Mouse (Mus musculus): Measurements from ENCODE around the gene Slc51a. TPM values are rescaled to one million over a fixed set of nuclear protein-coding genes. Genes with fewer than 3 reads are reported as not detected.

The Slc51a gene
- total RNA-seq, 1 experiment from 2014 or later, result 0.25 TPM

DNA sequence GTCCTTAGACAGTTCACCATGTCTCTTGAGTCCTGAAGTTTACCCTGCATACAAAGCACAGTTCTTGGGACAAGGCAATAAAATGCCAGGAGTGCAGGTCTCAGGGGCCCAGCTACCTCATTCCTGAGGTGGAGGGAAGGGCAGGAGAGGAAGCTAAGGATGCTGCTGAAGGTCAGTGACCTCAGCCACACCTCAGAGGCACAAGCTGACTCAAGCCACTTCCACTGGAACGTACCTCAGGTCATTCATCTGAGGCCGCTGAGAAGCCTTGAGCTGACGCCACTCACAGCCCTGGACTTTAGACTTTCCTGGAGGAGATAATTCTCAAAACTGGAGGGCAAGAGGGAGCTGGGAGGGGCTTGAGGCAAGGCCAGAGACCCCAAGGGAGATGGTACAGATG lies 1.3 kb upstream of the Slc51a start:
- ATAC-seq (replicated peaks in 1 of 2; ENCODE audit: insufficient read depth in 1 of 2, low FRiP score in 2 of 2, low TSS enrichment in 1 of 2, low read depth in 1 of 2, poor library complexity in 2 of 2, severe bottlenecking in 2 of 2), result no peak

DNA sequence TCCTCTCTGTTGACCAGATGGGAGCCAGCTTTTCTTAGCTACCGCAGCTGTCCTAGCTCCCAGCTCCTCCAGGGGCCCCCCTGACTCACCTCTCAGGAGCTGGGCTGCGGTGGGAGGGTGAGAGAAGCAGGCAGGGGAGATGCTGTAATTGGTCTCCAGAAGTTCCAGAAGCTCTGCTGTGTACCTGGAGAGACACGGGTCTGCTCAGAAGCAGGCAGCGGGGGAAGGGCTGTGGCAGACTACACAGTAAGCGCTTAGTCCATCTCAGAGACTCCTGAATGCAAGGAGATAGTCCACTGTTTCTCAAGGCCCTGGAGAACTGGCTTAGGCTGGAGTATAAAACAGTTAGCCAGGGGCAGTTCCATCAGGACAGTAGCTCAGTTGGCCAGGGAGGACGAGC lies 1.6 kb downstream of the Slc51a start:
- ATAC-seq (replicated peaks in 1 of 2; ENCODE audit: insufficient read depth in 1 of 2, low FRiP score in 2 of 2, low TSS enrichment in 1 of 2, low read depth in 1 of 2, poor library complexity in 2 of 2, severe bottlenecking in 2 of 2), result no peak

DNA sequence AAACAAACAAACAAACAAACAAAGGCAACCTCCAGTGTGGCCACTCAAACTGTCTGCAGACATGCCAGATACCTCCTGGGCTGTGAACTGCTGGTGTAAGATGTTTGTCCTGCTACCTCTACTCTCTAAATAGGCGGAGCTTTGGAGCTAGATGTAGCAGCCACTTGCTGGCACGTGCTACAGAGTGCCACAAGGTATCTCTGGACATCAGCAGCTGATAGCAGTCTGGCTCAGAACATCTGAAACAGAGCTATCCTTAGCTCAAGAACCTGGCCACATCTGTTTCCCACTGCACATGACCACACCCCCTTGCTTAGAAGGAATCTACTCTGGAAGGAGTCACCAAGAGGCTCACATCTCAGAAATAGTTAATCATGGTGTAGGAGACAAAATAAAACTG lies 2.5 kb downstream of the Slc51a start:
- ATAC-seq (replicated peaks in 1 of 2; ENCODE audit: insufficient read depth in 1 of 2, low FRiP score in 2 of 2, low TSS enrichment in 1 of 2, low read depth in 1 of 2, poor library complexity in 2 of 2, severe bottlenecking in 2 of 2), result no peak

DNA sequence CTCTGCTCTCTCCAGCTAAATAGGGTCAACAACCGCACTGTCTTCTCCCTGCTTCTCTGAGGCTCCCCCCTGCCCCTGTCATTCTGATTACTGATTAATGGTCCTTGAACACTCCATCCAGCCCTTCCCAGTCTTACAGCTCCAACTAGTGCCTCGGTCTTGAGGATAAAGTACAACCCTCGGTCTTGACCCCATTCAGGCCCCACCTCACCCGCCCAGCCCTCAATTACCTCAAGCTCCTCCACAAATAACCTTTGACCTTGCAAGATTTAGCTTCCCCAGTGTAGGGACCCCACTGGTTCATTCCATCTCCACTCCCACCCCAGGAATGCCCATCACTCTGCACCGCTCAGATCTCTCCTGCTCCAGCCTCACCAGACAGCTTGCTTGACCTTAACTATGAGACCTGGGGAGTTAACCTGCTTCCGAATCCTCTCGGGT lies 3.2 kb downstream of the Slc51a start:
- no peak for ATAC-seq (replicated peaks in 1 of 2; ENCODE audit: insufficient read depth in 1 of 2, low FRiP score in 2 of 2, low TSS enrichment in 1 of 2, low read depth in 1 of 2, poor library complexity in 2 of 2, severe bottlenecking in 2 of 2)

DNA sequence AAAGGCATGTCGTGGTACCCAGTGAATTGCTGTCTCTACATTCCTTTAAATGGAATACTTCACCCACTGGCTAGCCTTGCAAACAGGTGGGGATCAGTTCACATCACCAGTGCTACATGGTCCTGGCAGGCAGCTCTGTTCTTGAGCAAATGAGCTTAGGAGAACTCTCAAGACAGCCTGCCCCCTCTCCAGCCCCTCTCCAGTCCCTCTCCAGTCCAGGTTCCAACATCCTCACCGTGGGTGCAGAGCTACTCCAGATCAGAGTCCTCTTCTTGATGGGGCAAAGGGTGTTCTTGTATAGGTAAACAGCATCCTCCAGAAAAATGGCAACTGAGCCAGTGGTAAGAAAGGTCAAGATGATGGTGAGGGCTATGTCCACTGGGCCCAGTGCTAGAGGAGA lies 8.3 kb downstream of the Slc51a start:
- ATAC-seq (replicated peaks in 1 of 2; ENCODE audit: insufficient read depth in 1 of 2, low FRiP score in 2 of 2, low TSS enrichment in 1 of 2, low read depth in 1 of 2, poor library complexity in 2 of 2, severe bottlenecking in 2 of 2), result no peak

DNA sequence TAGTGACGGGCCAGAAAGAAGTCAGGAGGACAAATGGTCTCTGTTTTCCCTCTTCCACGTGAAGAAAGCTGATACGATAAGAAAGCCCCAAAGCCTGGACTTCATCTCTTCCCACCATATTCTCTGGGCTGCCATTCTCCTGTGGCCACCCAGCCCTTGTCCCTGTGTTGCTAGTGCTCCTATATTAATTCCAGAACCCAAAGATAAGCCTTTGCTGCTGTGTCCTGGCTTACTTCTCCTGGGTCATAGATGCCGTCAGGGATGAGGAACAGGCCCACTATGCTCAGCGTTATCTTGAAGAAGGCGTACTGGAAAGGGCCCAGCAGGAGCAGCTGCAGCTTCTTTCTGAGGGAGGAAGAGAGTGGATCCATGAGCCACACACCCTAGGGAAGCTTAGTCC lies 10.4 kb downstream of the Slc51a start:
- ATAC-seq (replicated peaks in 1 of 2; ENCODE audit: insufficient read depth in 1 of 2, low FRiP score in 2 of 2, low TSS enrichment in 1 of 2, low read depth in 1 of 2, poor library complexity in 2 of 2, severe bottlenecking in 2 of 2), result no peak

DNA sequence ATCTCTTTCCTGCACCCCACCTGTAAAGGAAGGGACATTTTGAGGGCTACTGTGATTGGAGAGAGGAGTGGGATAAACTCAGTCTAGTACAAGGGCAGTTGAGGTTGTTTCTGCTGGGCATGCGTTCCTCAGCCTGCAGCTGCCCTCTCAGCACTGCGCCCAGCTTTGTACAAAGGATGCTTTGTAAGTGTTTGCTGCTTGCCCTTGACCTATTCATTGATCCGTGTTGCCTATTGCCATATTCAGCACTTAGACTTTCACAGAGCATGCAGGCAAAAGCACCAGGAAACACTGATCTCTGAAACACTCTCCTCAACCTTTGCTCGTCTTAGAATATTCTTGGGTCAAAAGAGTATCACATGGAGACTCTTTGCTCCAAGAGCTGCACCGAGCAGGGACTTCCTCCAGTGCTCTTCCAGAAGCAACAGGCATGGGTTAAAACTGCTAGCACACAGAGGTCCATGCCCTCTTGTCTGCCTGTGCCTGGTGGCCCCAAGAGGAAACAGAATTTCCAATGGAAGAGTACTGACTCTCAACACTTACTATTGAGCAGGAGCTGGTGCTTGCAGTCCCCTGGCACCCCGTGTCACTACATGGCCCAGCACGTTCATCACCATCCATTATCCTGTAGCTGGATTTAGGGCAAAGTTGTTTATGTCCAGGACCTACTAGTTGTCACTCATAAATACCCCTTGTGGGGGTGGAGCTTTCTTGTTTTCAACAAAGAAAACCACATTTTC lies 15.2 kb downstream of the Slc51a start:
- no peak for ATAC-seq (replicated peaks in 1 of 2; ENCODE audit: insufficient read depth in 1 of 2, low FRiP score in 2 of 2, low TSS enrichment in 1 of 2, low read depth in 1 of 2, poor library complexity in 2 of 2, severe bottlenecking in 2 of 2)

DNA sequence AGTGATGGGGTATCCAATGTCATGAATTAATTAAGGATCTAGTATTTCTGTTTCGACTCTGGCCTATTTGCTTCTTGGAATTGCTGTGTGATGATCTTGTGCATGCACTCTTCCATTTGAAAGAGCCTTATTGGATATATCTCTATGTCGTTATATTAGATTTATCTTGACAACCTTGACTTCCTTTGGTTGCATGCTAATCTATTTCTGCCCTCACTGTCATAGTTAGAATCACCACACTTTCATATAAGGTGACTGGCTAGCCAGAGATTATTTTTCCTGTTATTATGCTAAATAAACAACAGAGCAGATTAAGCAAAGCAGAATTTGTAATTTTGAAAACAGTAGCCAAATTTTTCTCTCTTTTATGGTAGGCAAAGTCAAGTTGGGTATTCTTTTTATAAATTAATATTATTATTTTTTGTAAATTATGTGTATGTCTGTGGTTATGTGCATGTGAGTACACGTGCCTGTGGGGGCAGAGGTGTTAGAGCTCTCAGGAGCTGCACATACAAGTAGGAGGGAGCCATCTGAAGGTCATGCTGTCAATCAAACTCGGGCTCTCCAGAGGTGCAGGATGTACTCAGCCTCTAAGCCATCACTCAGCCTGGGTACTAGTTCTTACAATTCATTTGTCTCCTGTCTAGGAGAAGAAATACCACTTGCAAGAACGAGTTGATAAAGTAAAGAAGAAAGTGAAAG lies 18.1 kb downstream of the Slc51a start:
- ATAC-seq (replicated peaks in 1 of 2; ENCODE audit: insufficient read depth in 1 of 2, low FRiP score in 2 of 2, low TSS enrichment in 1 of 2, low read depth in 1 of 2, poor library complexity in 2 of 2, severe bottlenecking in 2 of 2), result no peak

DNA sequence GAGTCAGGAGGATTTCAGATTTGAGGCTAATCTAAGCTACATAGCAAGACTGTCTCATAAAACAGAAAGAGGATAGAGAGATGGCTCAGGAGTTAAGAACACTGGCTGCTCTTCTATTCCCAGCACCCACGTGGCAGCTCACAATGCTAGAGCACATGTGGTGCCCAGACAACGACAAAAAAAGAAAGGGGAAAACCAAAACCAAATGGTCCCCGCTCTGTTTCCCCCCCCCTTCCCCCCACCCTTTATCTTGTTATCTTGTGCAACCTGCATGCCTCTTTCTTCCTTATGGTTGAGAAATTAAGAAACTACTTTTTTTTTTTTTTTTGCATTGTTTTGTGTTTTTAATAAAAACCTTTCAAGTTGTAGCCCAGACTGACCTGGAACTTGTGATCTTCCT lies 19.2 kb downstream of the Slc51a start:
- peak; percentile 49 to 56; a peak in 2 of 4 replicates for ATAC-seq (replicated peaks in 1 of 2; ENCODE audit: insufficient read depth in 1 of 2, low FRiP score in 2 of 2, low TSS enrichment in 1 of 2, low read depth in 1 of 2, poor library complexity in 2 of 2, severe bottlenecking in 2 of 2)

DNA sequence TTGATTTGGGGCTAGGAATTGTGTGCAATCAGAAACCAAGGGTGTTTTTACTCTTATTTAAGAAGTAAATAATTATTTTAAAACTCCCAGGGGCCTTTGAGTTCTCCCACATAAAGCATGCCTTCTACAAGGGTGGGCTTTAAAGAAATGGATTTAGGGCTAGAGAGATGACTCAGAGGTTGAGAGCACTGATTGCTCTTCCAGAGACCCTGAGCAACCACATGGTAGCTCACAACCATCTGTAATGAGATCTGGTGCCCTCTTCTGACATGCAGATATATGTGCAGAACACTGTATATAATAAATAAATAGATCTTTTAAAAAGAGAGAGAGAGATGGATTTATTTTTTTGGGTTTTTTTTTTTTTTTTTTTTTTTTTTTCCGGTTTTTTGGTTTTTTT lies 22.8 kb downstream of the Slc51a start:
- no peak for ATAC-seq (replicated peaks in 1 of 2; ENCODE audit: insufficient read depth in 1 of 2, low FRiP score in 2 of 2, low TSS enrichment in 1 of 2, low read depth in 1 of 2, poor library complexity in 2 of 2, severe bottlenecking in 2 of 2)

DNA sequence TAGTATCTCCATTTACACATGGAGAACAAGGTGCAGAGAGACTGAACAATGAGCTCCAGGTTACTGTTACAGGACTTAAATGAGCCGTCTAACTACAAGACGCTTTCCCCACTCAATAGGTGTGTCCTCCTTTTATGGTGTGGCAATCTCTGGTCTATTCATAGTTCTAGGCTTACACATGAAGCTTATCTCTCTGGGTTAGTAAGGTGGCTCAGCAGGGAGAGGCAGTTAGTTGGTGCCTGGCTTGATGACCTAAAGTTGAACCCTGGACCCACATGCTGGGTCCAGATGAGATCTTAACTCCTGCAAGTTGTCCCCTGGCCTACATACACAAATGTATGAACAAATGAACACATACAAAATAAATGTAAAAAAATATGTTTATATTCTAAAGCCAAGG lies 24.3 kb downstream of the Slc51a start:
- ATAC-seq (replicated peaks in 1 of 2; ENCODE audit: insufficient read depth in 1 of 2, low FRiP score in 2 of 2, low TSS enrichment in 1 of 2, low read depth in 1 of 2, poor library complexity in 2 of 2, severe bottlenecking in 2 of 2), result no peak

DNA sequence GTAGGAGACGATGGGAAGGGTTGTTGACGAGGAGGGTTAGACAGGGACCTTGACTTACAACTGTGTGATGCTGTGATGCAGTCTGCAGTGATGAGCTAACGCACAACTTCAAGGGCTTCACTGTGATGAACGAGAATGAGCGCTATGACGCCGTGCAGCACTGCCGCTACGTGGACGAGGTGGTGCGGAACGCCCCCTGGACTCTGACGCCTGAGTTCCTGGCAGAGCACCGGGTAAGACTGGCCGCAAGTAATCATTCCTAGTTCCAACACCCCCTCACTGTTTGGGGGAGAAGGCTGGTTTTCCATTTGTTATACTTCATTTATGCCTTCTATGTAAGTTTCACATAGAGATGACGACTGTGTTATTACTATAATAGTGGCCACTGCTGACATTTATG lies 24.7 kb downstream of the Slc51a start:
- ATAC-seq (replicated peaks in 1 of 2; ENCODE audit: insufficient read depth in 1 of 2, low FRiP score in 2 of 2, low TSS enrichment in 1 of 2, low read depth in 1 of 2, poor library complexity in 2 of 2, severe bottlenecking in 2 of 2), result no peak

DNA sequence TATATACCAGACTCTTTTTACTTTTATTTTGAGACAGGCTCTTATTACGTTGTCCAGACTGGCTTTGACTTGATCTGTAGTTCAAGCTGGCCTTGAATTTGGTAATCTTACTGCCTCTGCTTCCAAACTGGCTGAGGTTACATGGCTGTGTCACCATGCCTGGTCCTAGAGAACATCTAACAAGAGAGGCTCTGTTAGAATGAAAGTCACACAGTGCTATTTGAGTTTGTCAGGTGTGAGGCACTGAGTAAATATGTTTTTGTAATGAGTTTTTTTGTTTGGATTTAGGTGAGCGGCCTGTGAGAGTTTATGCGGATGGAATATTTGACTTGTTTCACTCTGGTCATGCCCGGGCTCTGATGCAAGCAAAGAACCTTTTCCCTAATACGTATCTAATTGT lies 26.0 kb downstream of the Slc51a start:
- ATAC-seq (replicated peaks in 1 of 2; ENCODE audit: insufficient read depth in 1 of 2, low FRiP score in 2 of 2, low TSS enrichment in 1 of 2, low read depth in 1 of 2, poor library complexity in 2 of 2, severe bottlenecking in 2 of 2), result no peak

DNA sequence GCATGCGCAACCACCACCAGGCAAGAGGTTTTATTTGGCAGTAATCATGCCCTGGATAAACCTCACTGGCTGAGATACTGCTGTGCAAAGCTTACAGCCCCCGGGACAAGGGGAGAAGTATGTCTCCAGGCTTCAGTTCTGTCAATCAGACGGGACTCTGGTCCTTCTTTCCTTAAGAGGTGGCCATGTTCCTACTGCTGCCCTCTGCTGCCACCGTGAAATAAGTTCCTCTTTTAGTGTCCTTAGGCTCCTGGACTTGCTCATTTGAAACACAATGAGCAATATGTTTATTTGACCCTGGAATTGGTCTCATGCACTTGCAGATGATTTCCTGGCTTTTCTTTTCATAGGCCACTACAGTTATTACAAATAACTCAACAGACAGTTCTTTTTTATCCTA lies 27.2 kb downstream of the Slc51a start:
- no peak for ATAC-seq (replicated peaks in 1 of 2; ENCODE audit: insufficient read depth in 1 of 2, low FRiP score in 2 of 2, low TSS enrichment in 1 of 2, low read depth in 1 of 2, poor library complexity in 2 of 2, severe bottlenecking in 2 of 2)

DNA sequence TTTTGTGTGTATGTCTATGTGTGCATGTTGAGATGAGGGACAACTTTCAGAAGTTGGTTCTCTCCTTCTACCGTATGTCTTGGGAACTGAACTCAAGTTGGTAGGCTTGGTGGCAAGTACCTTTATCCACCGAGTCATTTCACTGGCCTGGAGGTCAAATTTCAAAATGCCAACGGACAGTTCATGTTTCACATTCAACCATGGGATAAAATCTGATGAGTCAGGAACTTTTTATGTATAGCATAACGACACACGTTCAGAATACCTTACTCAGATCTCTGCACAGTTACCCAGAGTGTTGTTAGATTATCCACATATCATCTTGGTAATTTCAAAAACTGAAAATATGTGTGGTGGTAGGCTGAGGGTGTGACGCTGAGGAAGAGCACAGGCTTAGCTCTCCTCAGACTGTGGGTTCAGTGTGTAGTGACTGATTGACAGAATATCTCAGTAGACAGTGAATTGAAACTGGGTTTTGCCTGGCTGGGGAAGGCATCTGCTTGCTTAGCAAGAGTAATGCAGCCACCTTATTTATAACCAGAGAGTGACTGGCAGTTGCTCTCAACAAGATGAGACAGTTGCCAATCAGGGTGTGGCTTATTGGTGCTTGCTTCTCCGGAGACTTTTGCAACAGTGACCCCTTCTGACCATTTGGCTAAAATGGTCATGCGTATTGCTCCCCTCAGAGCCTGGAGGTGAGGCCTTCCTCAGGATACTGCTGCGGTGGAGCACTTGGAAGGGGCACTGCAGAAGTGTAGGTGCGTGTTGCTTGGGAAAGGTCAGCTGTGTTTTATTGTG lies 29.9 kb downstream of the Slc51a start:
- peak; percentile 56 to 75; a peak in 2 of 4 replicates for ATAC-seq (replicated peaks in 1 of 2; ENCODE audit: insufficient read depth in 1 of 2, low FRiP score in 2 of 2, low TSS enrichment in 1 of 2, low read depth in 1 of 2, poor library complexity in 2 of 2, severe bottlenecking in 2 of 2)

DNA sequence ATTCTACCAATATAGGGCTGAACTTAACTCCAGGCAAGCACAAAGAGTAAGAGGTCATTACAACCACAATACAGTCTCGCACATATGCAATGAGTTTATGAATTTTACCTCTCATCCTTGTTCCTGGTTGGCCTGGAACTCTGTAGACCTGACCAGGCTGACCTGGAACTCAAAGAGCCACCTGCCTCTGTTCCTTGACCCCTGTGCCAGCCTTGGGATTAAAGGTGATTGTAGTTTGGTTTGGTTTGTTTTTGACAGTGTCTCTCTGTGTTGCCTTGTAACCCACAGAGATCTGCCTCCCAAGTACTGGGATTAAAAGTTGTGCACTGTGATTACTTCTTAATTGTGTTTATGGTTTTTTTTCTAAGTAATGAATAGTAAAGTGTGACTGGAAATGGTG lies 30.9 kb downstream of the Slc51a start:
- ATAC-seq (replicated peaks in 1 of 2; ENCODE audit: insufficient read depth in 1 of 2, low FRiP score in 2 of 2, low TSS enrichment in 1 of 2, low read depth in 1 of 2, poor library complexity in 2 of 2, severe bottlenecking in 2 of 2), result no peak

DNA sequence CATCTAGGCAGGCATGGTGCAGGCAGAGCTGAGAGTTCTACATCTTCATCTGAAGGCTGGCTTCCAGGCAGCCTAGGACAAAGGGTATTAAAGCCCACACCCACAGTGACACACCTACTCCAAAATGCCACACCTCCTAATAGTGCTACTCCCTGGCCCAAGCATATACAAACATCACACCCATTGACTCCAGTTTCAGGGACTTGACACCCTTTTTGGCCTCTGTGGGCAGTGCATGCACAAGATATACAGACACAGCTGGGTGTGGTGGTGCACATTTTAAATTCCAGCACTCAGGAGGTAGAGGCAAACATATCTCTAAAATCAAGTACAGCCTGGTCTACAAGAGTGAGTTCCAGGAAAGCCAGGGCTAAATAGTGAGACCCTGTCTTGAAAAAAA lies 31.6 kb downstream of the Slc51a start:
- no peak for ATAC-seq (replicated peaks in 1 of 2; ENCODE audit: insufficient read depth in 1 of 2, low FRiP score in 2 of 2, low TSS enrichment in 1 of 2, low read depth in 1 of 2, poor library complexity in 2 of 2, severe bottlenecking in 2 of 2)

DNA sequence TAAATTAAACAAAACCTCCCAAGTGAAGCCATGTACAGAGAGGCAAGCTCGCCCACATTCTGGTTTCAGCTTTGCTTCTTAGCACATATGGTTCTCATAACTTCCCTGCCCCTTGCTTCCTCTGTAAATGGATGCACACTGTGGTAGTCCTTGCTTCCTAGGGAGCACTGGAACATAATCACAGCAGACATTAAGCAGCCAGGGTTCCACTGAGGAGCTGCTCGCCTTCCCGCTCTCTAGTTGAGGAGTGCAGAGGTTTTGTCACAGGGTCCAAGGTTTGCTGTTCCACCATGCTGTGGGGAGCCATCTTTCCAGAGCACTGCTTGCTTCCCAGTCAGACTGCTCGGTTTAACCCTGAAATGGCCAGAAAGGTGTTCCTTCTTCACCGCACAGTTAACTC lies 33.0 kb downstream of the Slc51a start:
- ATAC-seq (replicated peaks in 1 of 2; ENCODE audit: insufficient read depth in 1 of 2, low FRiP score in 2 of 2, low TSS enrichment in 1 of 2, low read depth in 1 of 2, poor library complexity in 2 of 2, severe bottlenecking in 2 of 2), result no peak
